Mouse (Mus musculus): ENCODE measurements around the gene Col7a1. TPM values are rescaled to one million over a fixed set of nuclear protein-coding genes. Genes with fewer than 3 reads are reported as not detected.
A peak's percentile ranks its signal among the peaks of the same experiment; 100 is the strongest.

Gene Col7a1
- polyA plus RNA-seq (2015; fragmentation: Nextera tagmentation; extraction: Ambion mirVana), result 6.7 and 7.7 TPM in 2 replicates

GRCm38 (mm10) chr9:108953081-108953636, at the start of gene Col7a1:
Gene Col7a1 (plus strand): TSS chr9:108953586.
- peaks cover 31% of the 10 kb centered on the region for H3K36me3 ChIP-seq
- peaks cover 34% of the 10 kb centered on the region for H3K4me1 ChIP-seq
- ATAC-seq (ENCODE audit: low FRiP score, low read depth), result no peak
- H3K9ac ChIP-seq, result peak within 1 kb of the TSS; percentile 62
- H3K4me3 ChIP-seq, result peak within 1 kb of the TSS; percentile 34
- 12% methylated on average over 15 of the region's 15 CpGs for WGBS
- H3K4me2 ChIP-seq (replicated peaks), result peak within 1 kb of the TSS; percentile 54
- H3K9me3 ChIP-seq, result no peaks in the 10 kb centered on the region
- H3K27me3 ChIP-seq, result peaks cover 23% of the 10 kb centered on the region
- H3K27ac ChIP-seq, result no peak within 1 kb of the TSS

DNA sequence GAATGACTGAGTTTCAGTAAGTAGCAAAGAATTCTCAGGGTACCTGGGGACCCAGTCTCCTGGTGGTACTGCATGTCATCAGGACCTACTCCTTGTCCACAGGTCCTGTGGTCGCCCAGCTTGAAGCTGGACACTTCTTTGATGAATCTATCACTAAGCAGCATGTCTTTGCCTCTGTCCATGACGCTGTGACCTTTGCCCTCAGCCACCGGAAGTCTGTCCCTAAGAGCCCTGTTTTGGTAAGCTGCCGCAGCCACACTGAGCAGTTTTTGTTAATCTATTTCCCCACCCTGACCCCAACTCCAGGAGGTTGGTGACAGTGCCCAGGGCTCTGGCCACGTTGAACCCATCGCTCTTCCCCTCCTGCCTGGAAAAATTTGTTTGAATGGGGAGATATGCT, 41.1 kb upstream of the Col7a1 start:
- Histone ChIP-seq H3K4me1 (peaks cover 4% of the 10 kb centered on the region; the same call in 1 of the 2 replicates), H3K27ac (no peak overlapping the region), H3K4me3 (no peak overlapping the region), H3K4me2 (replicated peaks) (no peak overlapping the region), H3K36me3 (no peaks in the 10 kb centered on the region), H3K9ac (no peak overlapping the region), H3K27me3 (no peaks in the 10 kb centered on the region), H3K9me3 (no peaks in the 10 kb centered on the region)
- 65% methylated on average over 6 of the region's 6 CpGs for WGBS
- ATAC-seq (ENCODE audit: low FRiP score, low read depth), result no peak

- 91% methylated on average over 7 of the region's 7 CpGs for whole genome bisulfite sequencing
- H3K27me3 ChIP-seq, result no peaks in the 10 kb centered on the region
- H3K4me2 ChIP-seq (replicated peaks), result no peak overlapping the region
- H3K9me3 ChIP-seq, result no peaks in the 10 kb centered on the region
- no peak overlapping the region for H3K9ac ChIP-seq
- no peak for ATAC-seq (ENCODE audit: low FRiP score, low read depth)
- no peaks in the 10 kb centered on the region for H3K36me3 ChIP-seq
- H3K4me3 ChIP-seq, result no peak overlapping the region
- H3K27ac ChIP-seq, result no peak overlapping the region
- peaks cover 4% of the 10 kb centered on the region; the same call in 1 of the 2 replicates for H3K4me1 ChIP-seq
Observed at GRCm38 (mm10) chr9:108913161-108913560, 40.2 kb upstream of the Col7a1 start.

- no peak overlapping the region for H3K4me2 ChIP-seq (replicated peaks)
- no peaks in the 10 kb centered on the region for H3K9me3 ChIP-seq
- no peak overlapping the region for H3K4me3 ChIP-seq
- H3K4me1 ChIP-seq, result peaks cover 4% of the 10 kb centered on the region; the same call in 1 of the 2 replicates
- H3K9ac ChIP-seq, result no peak overlapping the region
- no peaks in the 10 kb centered on the region for H3K36me3 ChIP-seq
- H3K27ac ChIP-seq, result no peak overlapping the region
- WGBS, result 69% methylated on average over 10 of the region's 10 CpGs
- ATAC-seq (ENCODE audit: low FRiP score, low read depth), result no peak
- no peaks in the 10 kb centered on the region for H3K27me3 ChIP-seq
Observed at GRCm38 (mm10) chr9:108913621-108914020, 39.8 kb upstream of the Col7a1 start.

GRCm38 (mm10) chr9:108914491-108914890, 38.9 kb upstream of the Col7a1 start, which contains the start of gene Tmem89:
Gene Tmem89 (plus strand): TSS chr9:108914619.
- H3K4me1 ChIP-seq, result peaks cover 4% of the 10 kb centered on the region; the same call in 1 of the 2 replicates
- H3K27ac ChIP-seq, result no peak within 1 kb of the TSS
- H3K27me3 ChIP-seq, result no peaks in the 10 kb centered on the region
- no peaks in the 10 kb centered on the region for H3K36me3 ChIP-seq
- no peak within 1 kb of the TSS for H3K4me3 ChIP-seq
- H3K4me2 ChIP-seq (replicated peaks), result no peak within 1 kb of the TSS
- H3K9me3 ChIP-seq, result no peaks in the 10 kb centered on the region
- 71% methylated on average over 6 of the region's 6 CpGs for WGBS
- no peak for ATAC-seq (ENCODE audit: low FRiP score, low read depth)
- no peak within 1 kb of the TSS; the same call in 1 of the 2 replicates for H3K9ac ChIP-seq

- H3K27me3 ChIP-seq, result no peaks in the 10 kb centered on the region
- no peaks in the 10 kb centered on the region for H3K36me3 ChIP-seq
- H3K4me3 ChIP-seq, result no peak overlapping the region
- no peak for ATAC-seq (ENCODE audit: low FRiP score, low read depth)
- H3K9me3 ChIP-seq, result no peaks in the 10 kb centered on the region
- H3K4me2 ChIP-seq (replicated peaks), result no peak overlapping the region
- 50% methylated on average over 8 of the region's 8 CpGs for WGBS
- H3K27ac ChIP-seq, result no peak overlapping the region
- no peak overlapping the region for H3K9ac ChIP-seq
- H3K4me1 ChIP-seq, result no peaks in the 10 kb centered on the region
Observed at GRCm38 (mm10) chr9:108925897-108926296, 27.5 kb upstream of the Col7a1 start.

DNA sequence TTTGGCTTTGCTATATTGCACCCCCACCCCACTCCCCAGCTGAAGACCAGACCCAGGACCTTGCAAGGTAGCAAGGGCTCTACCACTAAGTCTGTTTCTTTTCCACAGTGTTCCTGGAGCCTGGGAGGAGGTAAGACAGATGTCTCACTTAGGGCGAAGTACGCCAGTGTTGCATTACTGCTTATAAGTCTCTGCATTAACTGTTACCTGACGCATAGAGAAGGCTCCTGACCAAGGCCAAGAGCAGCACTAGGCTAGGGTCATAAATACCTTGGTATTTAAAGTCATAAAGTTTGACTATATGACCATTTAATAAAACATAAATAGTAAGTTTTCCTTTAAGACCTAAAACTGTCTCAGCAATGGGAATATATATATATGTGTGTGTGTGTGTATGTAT, 25.0 kb upstream of the Col7a1 start:
- Histone ChIP-seq H3K9me3 (0 out of 2 replicates have a peak, but pooled peaks cover 3% of the 10 kb centered on the region), H3K4me2 (replicated peaks) (no peak overlapping the region), H3K27me3 (no peaks in the 10 kb centered on the region), H3K9ac (no peak overlapping the region), H3K4me1 (no peaks in the 10 kb centered on the region), H3K27ac (no peak overlapping the region), H3K36me3 (no peaks in the 10 kb centered on the region), H3K4me3 (no peak overlapping the region)
- WGBS, result 68% methylated on average over 3 of the region's 3 CpGs
- no peak for ATAC-seq (ENCODE audit: low FRiP score, low read depth)

DNA sequence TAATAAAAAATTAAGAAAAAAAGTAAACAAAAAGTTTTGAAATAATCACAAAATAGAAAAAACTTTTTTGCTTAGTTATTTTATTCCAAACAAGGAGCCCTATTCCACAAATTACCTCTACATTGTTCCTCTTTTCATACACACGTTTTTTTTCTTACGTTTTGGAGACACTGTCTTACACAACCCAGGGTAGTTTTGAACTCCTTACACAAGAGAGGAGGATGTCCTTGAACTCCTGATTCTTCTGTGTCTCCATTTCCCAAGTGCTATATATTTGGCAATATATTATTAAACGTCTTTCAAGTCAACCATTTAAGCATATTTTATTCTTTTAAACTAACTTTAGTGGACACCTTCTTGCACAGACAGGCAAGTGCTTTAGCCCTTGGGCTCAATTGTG, 17.4 kb upstream of the Col7a1 start:
- Histone ChIP-seq H3K4me3 (peak overlapping the region; percentile 99), H3K4me2 (replicated peaks) (peak overlapping the region; percentile 45), H3K4me1 (peaks cover 6% of the 10 kb centered on the region), H3K27ac (no peak overlapping the region), H3K36me3 (peaks cover 31% of the 10 kb centered on the region), H3K9ac (no peak overlapping the region), H3K9me3 (0 out of 2 replicates have a peak, but pooled peaks cover 3% of the 10 kb centered on the region), H3K27me3 (no peaks in the 10 kb centered on the region)
- ATAC-seq (ENCODE audit: low FRiP score, low read depth), result no peak; the same call in 1 of the 2 replicates
- 15% methylated on average over 3 of the region's 3 CpGs for WGBS

GRCm38 (mm10) chr9:108936418-108937364, 16.7 kb upstream of the Col7a1 start, which contains the start of gene Uqcrc1:
Gene Uqcrc1 (plus strand): TSS chr9:108936633.
- Histone ChIP-seq H3K4me1 (peaks cover 6% of the 10 kb centered on the region), H3K9me3 (0 out of 2 replicates have a peak, but pooled peaks cover 3% of the 10 kb centered on the region), H3K36me3 (peaks cover 38% of the 10 kb centered on the region), H3K4me2 (replicated peaks) (peak within 1 kb of the TSS; percentile 83), H3K9ac (peak within 1 kb of the TSS; percentile 94), H3K27ac (peak within 1 kb of the TSS; percentile 44), H3K27me3 (no peaks in the 10 kb centered on the region), H3K4me3 (peak within 1 kb of the TSS; percentile 99)
- peak; percentile 85 for ATAC-seq (ENCODE audit: low FRiP score, low read depth)
- 1% methylated on average over 58 of the region's 58 CpGs for WGBS

GRCm38 (mm10) chr9:108945111-108945510, 8.3 kb upstream of the Col7a1 start:
- Histone ChIP-seq H3K9me3 (no peaks in the 10 kb centered on the region), H3K27me3 (no peaks in the 10 kb centered on the region), H3K4me1 (peaks cover 25% of the 10 kb centered on the region), H3K4me2 (replicated peaks) (no peak overlapping the region), H3K9ac (no peak overlapping the region), H3K36me3 (peaks cover 96% of the 10 kb centered on the region), H3K4me3 (no peak overlapping the region), H3K27ac (no peak overlapping the region)
- 73% methylated on average over 9 of the region's 9 CpGs for WGBS
- ATAC-seq (ENCODE audit: low FRiP score, low read depth), result no peak

GRCm38 (mm10) chr9:108945608-108946007, 7.8 kb upstream of the Col7a1 start:
- Histone ChIP-seq H3K36me3 (peaks cover 96% of the 10 kb centered on the region), H3K9me3 (no peaks in the 10 kb centered on the region), H3K4me1 (peaks cover 29% of the 10 kb centered on the region), H3K4me2 (replicated peaks) (no peak overlapping the region), H3K27me3 (no peaks in the 10 kb centered on the region), H3K4me3 (no peak overlapping the region), H3K9ac (no peak overlapping the region), H3K27ac (no peak overlapping the region)
- no peak for ATAC-seq (ENCODE audit: low FRiP score, low read depth)
- 88% methylated on average over 5 of the region's 5 CpGs for WGBS

Measured in limb, embryonic 13.5 days (tissue).